Mouse (Mus musculus) limb, embryonic 12.5 days (tissue): Measurements from ENCODE around the gene Vstm4. TPM values are rescaled to one million over a fixed set of nuclear protein-coding genes. Genes with fewer than 3 reads are reported as not detected.

ENCODE experiments used
- ATAC-seq: fragments of 200-750 bp; cut with Nextera tagmentation; 2 replicates; pipeline ENCODE4 v1.8.0; 2017; ENCODE audit warnings: low read depth, moderate TSS enrichment; ENCODE audit not compliant: insufficient number of reproducible peaks, insufficient read depth, low FRiP score, low TSS enrichment
- H3K27ac ChIP-seq: fragments of 300-500 bp; sonication (generic); 2 replicates; pipeline ENCODE4 v1.5.1; 2016; ENCODE audit warnings: mild to moderate bottlenecking, moderate library complexity
- H3K27me3 ChIP-seq: fragments of 300-500 bp; sonication (generic); 2 replicates; pipeline ENCODE4 v1.6.1; 2016; ENCODE audit warnings: mild to moderate bottlenecking, moderate library complexity
- H3K36me3 ChIP-seq: fragments of 300-500 bp; sonication (generic); 2 replicates; pipeline ENCODE4 v1.6.1; 2016; ENCODE audit warnings: mild to moderate bottlenecking, moderate library complexity
- H3K4me1 ChIP-seq: fragments of 300-500 bp; sonication (generic); replicated peaks from 2 replicates; pipeline ENCODE4 v1.6.1; 2016
- H3K4me2 ChIP-seq: fragments of 300-500 bp; sonication (generic); 2 replicates; pipeline ENCODE4 v1.6.1; 2016; ENCODE audit warnings: mild to moderate bottlenecking, moderate library complexity
- H3K4me3 ChIP-seq: fragments of 300-500 bp; sonication (generic); replicated peaks from 2 replicates; pipeline ENCODE4 v1.5.1; 2016; ENCODE audit warnings: mild to moderate bottlenecking
- H3K9ac ChIP-seq: fragments of 300-500 bp; sonication (generic); replicated peaks from 2 replicates; pipeline ENCODE4 v1.6.1; 2016; ENCODE audit warnings: mild to moderate bottlenecking, moderate library complexity
- H3K9me3 ChIP-seq: fragments of 300-500 bp; sonication (generic); 2 replicates; pipeline ENCODE4 v1.6.1; 2016; ENCODE audit warnings: mild to moderate bottlenecking, moderate library complexity
- WGBS: fragments of 180-500 bp; shearing (Covaris S2); methylation state at CpG from one replicate; pipeline ENCODE4 v1.1.7; 2016; 5-methylcytosine and 5-hydroxymethylcytosine counted together
- polyA plus RNA-seq: library from polyadenylated mRNA; unstranded; fragments of >200 nt; fragmentation: Nextera tagmentation; extraction: Ambion mirVana; gene quantifications from 2 replicates; pipeline ENCODE4 v1.2.1, GENCODE M21; 2016

Gene Vstm4
- polyA plus RNA-seq, 1 experiment from 2014 or later, result 7.0 TPM

- no peak overlapping the region for H3K9ac ChIP-seq
- peaks cover 4% of the 10 kb centered on the region; the same call in 1 of the 2 replicates for H3K27me3 ChIP-seq
- WGBS, result 80% methylated on average over 2 of the region's 2 CpGs
- H3K4me3 ChIP-seq, result no peak overlapping the region
- H3K27ac ChIP-seq, result no peak overlapping the region
- no peaks in the 10 kb centered on the region for H3K4me1 ChIP-seq
- no peak overlapping the region for H3K4me2 ChIP-seq
- no peaks in the 10 kb centered on the region for H3K9me3 ChIP-seq
- no peaks in the 10 kb centered on the region for H3K36me3 ChIP-seq
- ATAC-seq, result no peak
Measured at GRCm38 (mm10) chr14:32896896-32897295, 40.3 kb downstream of the Vstm4 start.

GRCm38 (mm10) chr14:32903203-32903602 lies 46.6 kb downstream of the Vstm4 start:
- no peak for ATAC-seq
- 85% methylated on average over 3 of the region's 3 CpGs for WGBS
- no peaks in the 10 kb centered on the region for H3K4me1 ChIP-seq

GRCm38 (mm10) chr14:32906545-32906944 lies 50.0 kb downstream of the Vstm4 start:
- Histone ChIP-seq H3K4me3 (no peak overlapping the region), H3K9me3 (no peaks in the 10 kb centered on the region), H3K4me2 (no peak overlapping the region), H3K36me3 (no peaks in the 10 kb centered on the region), H3K27ac (no peak overlapping the region), H3K27me3 (no peaks in the 10 kb centered on the region), H3K9ac (no peak overlapping the region), H3K4me1 (no peaks in the 10 kb centered on the region)
- ATAC-seq, result no peak
- WGBS, result 86% methylated on average over 3 of the region's 3 CpGs

More at GRCm38 (mm10) chr14:32903203-32903602, 46.6 kb downstream of the Vstm4 start:
- Histone ChIP-seq H3K4me3 (no peak overlapping the region), H3K36me3 (no peaks in the 10 kb centered on the region), H3K27me3 (no peaks in the 10 kb centered on the region), H3K4me2 (no peak overlapping the region), H3K9ac (no peak overlapping the region), H3K27ac (no peak overlapping the region), H3K9me3 (no peaks in the 10 kb centered on the region)

GRCm38 (mm10) chr14:32909112-32909511 lies 52.6 kb downstream of the Vstm4 start:
- WGBS, result 89% methylated on average over 6 of the region's 6 CpGs

DNA sequence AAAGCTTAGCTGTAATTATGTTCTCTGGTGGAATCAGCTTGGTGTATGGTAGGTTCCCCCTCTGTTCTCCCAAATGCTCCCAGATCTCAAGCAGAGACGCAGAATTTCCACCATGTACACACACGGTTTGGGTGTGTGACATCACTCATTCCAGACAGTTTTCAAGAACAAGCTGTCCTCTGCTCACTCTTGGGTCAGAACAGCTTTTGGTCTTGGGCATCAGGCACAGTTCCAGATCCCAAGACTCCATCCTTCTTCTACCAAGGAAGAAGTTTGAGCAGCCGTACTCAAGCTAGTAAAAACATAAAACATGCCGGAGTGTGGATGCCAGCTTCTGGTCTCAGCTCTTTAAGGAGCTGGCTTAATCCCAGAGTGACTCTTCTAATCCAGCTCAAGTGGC lies 54.6 kb downstream of the Vstm4 start:
- no peaks in the 10 kb centered on the region for H3K27me3 ChIP-seq
- no peak overlapping the region for H3K27ac ChIP-seq
- WGBS, result 82% methylated on average over 4 of the region's 4 CpGs
- H3K9ac ChIP-seq, result no peak overlapping the region
- H3K4me2 ChIP-seq, result no peak overlapping the region
- no peaks in the 10 kb centered on the region for H3K9me3 ChIP-seq
- no peaks in the 10 kb centered on the region for H3K36me3 ChIP-seq
- no peak for ATAC-seq
- no peaks in the 10 kb centered on the region for H3K4me1 ChIP-seq
- H3K4me3 ChIP-seq, result no peak overlapping the region

More at GRCm38 (mm10) chr14:32909112-32909511, 52.6 kb downstream of the Vstm4 start:
- Histone ChIP-seq H3K9me3 (no peaks in the 10 kb centered on the region), H3K4me3 (no peak overlapping the region), H3K36me3 (no peaks in the 10 kb centered on the region), H3K4me1 (no peaks in the 10 kb centered on the region), H3K27ac (no peak overlapping the region), H3K4me2 (no peak overlapping the region), H3K27me3 (no peaks in the 10 kb centered on the region), H3K9ac (no peak overlapping the region)
- no peak for ATAC-seq

- Histone ChIP-seq H3K4me2 (no peak overlapping the region), H3K4me1 (no peaks in the 10 kb centered on the region), H3K9ac (no peak overlapping the region), H3K36me3 (no peaks in the 10 kb centered on the region), H3K27ac (no peak overlapping the region), H3K27me3 (no peaks in the 10 kb centered on the region), H3K9me3 (no peaks in the 10 kb centered on the region), H3K4me3 (no peak overlapping the region)
- 64% methylated on average over 2 of the region's 2 CpGs for WGBS
- ATAC-seq, result no peak
Measured at GRCm38 (mm10) chr14:32915360-32915759, 58.8 kb downstream of the Vstm4 start.

DNA sequence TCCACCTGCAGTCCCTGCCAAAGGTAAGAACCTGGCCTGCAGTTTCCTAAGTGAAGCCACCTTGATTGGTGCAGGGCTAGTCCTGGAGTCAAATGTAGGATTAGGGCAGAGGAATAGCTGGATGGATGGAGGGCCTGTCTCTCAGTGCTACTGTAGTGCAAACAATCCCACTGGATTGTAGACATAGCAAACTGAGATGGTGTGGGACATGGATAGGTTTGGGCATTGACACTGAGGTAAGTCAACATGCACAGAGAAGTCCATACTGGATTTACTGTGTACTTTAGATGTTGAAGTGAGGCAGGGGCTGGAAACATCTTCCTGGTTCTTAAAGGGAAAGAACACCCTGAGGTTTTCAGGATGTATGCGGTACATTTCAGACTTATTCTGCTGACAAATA lies 61.4 kb downstream of the Vstm4 start:
- no peak overlapping the region for H3K4me3 ChIP-seq
- 89% methylated on average over 1 of the region's 1 CpGs for WGBS
- no peaks in the 10 kb centered on the region for H3K36me3 ChIP-seq
- no peaks in the 10 kb centered on the region for H3K4me1 ChIP-seq
- no peak overlapping the region for H3K9ac ChIP-seq
- H3K4me2 ChIP-seq, result no peak overlapping the region
- no peaks in the 10 kb centered on the region for H3K9me3 ChIP-seq
- H3K27me3 ChIP-seq, result no peaks in the 10 kb centered on the region
- no peak overlapping the region for H3K27ac ChIP-seq
- no peak for ATAC-seq

GRCm38 (mm10) chr14:32923871-32924270 lies 67.3 kb downstream of the Vstm4 start:
- Histone ChIP-seq H3K9ac (no peak overlapping the region), H3K4me2 (no peak overlapping the region), H3K9me3 (no peaks in the 10 kb centered on the region), H3K4me3 (no peak overlapping the region), H3K27ac (no peak overlapping the region), H3K36me3 (no peaks in the 10 kb centered on the region), H3K4me1 (0 out of 2 replicates have a peak, but pooled peaks cover 3% of the 10 kb centered on the region), H3K27me3 (no peaks in the 10 kb centered on the region)
- no peak for ATAC-seq
- 80% methylated on average over 9 of the region's 9 CpGs for WGBS

DNA sequence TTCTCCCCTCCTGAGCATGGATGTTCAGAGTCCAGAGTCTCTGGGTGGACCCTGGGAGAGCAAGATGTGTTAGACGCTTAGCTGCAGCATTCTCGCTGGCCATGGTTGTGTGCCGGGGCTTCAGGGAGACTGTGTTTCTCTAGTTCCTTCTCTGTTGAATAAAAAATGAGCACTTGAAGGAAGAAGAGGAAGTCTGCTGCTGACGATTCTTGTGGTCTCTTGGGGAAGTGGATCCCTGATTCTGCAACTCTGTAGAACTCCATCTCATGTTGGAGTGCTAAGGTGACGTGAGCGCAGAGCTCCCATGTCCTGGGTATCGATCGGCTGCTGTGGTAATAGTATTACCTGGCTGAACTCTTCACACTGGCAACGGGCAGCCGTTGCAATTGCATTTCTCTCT lies 75.2 kb downstream of the Vstm4 start:
- Histone ChIP-seq H3K36me3 (no peaks in the 10 kb centered on the region), H3K4me3 (no peak overlapping the region), H3K4me2 (no peak overlapping the region), H3K27me3 (no peaks in the 10 kb centered on the region), H3K9ac (no peak overlapping the region), H3K27ac (no peak overlapping the region), H3K4me1 (0 out of 2 replicates have a peak, but pooled peaks cover 4% of the 10 kb centered on the region), H3K9me3 (no peaks in the 10 kb centered on the region)
- 89% methylated on average over 10 of the region's 10 CpGs for WGBS
- ATAC-seq, result no peak

GRCm38 (mm10) chr14:32932220-32932619 lies 75.7 kb downstream of the Vstm4 start:
- no peak overlapping the region for H3K9ac ChIP-seq
- H3K4me2 ChIP-seq, result no peak overlapping the region
- ATAC-seq, result no peak
- H3K27me3 ChIP-seq, result no peaks in the 10 kb centered on the region
- H3K36me3 ChIP-seq, result no peaks in the 10 kb centered on the region
- H3K27ac ChIP-seq, result no peak overlapping the region
- no peak overlapping the region for H3K4me3 ChIP-seq
- H3K9me3 ChIP-seq, result no peaks in the 10 kb centered on the region
- 85% methylated on average over 8 of the region's 8 CpGs for WGBS
- 0 out of 2 replicates have a peak, but pooled peaks cover 4% of the 10 kb centered on the region for H3K4me1 ChIP-seq

DNA sequence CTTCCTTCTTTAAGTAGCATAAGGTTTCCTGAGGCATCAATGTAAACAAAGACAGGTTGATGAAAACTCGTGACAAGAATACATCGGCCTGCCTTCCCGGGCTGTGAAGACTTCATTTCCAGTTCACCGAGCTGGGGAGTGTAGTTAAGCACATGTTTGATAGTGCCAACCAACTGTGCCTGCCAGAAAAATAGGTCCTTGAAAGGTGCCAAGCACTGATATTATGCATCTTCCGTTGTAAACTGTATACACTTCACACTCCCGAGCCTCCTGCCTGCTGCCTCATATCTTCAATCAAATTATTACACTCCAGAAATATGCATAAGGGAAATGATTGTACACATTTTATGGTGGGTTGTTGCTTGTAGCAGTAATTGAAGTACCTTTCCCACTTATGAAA lies 77.5 kb downstream of the Vstm4 start:
- WGBS, result 78% methylated on average over 6 of the region's 6 CpGs

GRCm38 (mm10) chr14:32939217-32939616 lies 82.7 kb downstream of the Vstm4 start:
- WGBS, result 84% methylated on average over 5 of the region's 5 CpGs
- no peak for ATAC-seq

More for the DNA sequence above, 77.5 kb downstream of the Vstm4 start:
- Histone ChIP-seq H3K4me1 (0 out of 2 replicates have a peak, but pooled peaks cover 4% of the 10 kb centered on the region), H3K4me2 (no peak overlapping the region), H3K9ac (no peak overlapping the region), H3K36me3 (no peaks in the 10 kb centered on the region), H3K9me3 (no peaks in the 10 kb centered on the region), H3K27me3 (0 out of 2 replicates have a peak, but pooled peaks cover 2% of the 10 kb centered on the region), H3K27ac (no peak overlapping the region), H3K4me3 (no peak overlapping the region)
- no peak for ATAC-seq

More at GRCm38 (mm10) chr14:32939217-32939616, 82.7 kb downstream of the Vstm4 start:
- H3K27ac ChIP-seq, result no peak overlapping the region
- no peak overlapping the region for H3K4me3 ChIP-seq
- H3K4me1 ChIP-seq, result 0 out of 2 replicates have a peak, but pooled peaks cover 3% of the 10 kb centered on the region
- no peaks in the 10 kb centered on the region for H3K9me3 ChIP-seq
- H3K27me3 ChIP-seq, result peaks cover 25% of the 10 kb centered on the region
- no peak overlapping the region for H3K9ac ChIP-seq
- no peak overlapping the region for H3K4me2 ChIP-seq
- H3K36me3 ChIP-seq, result no peaks in the 10 kb centered on the region
